Mouse (Mus musculus): Measurements from ENCODE around the gene Umps. TPM values are rescaled to one million over a fixed set of nuclear protein-coding genes. Genes with fewer than 3 reads are reported as not detected.

Umps gene
- polyA plus RNA-seq, 1 experiment from 2014 or later, result 49.4 TPM

- H3K4me1 ChIP-seq (ENCODE audit: control insufficient read depth, insufficient read depth, low read length), result peaks cover 27% of the 10 kb centered on the region
- no peak overlapping the region for H3K9ac ChIP-seq (ENCODE audit: low read depth, low read length)
- no peaks in the 10 kb centered on the region for H3K9me3 ChIP-seq (ENCODE audit: control insufficient read depth, low read length)
- no peaks in the 10 kb centered on the region for H3K27me3 ChIP-seq (replicated peaks; ENCODE audit: control insufficient read depth, insufficient read depth, low read length)
- ATAC-seq, result no peak
- WGBS, result 27% methylated on average over 6 of the region's 6 CpGs
- no peak overlapping the region for H3K4me2 ChIP-seq (ENCODE audit: low read depth, low read length)
- H3K27ac ChIP-seq (ENCODE audit: low read length), result no peak overlapping the region
- H3K4me3 ChIP-seq (ENCODE audit: low read length), result no peak overlapping the region
- H3K36me3 ChIP-seq (ENCODE audit: control insufficient read depth, insufficient read depth, low read length), result no peaks in the 10 kb centered on the region
Measured at GRCm38 (mm10) chr16:33944772-33945171, 22.1 kb downstream of the Umps start.

GRCm38 (mm10) chr16:33944126-33944525 is 22.7 kb downstream of the Umps start:
- Histone ChIP-seq H3K4me2 (ENCODE audit: low read depth, low read length) (no peak overlapping the region), H3K4me3 (ENCODE audit: low read length) (no peak overlapping the region), H3K27me3 (replicated peaks; ENCODE audit: control insufficient read depth, insufficient read depth, low read length) (no peaks in the 10 kb centered on the region), H3K27ac (ENCODE audit: low read length) (no peak overlapping the region), H3K36me3 (ENCODE audit: control insufficient read depth, insufficient read depth, low read length) (no peaks in the 10 kb centered on the region), H3K9me3 (ENCODE audit: control insufficient read depth, low read length) (no peaks in the 10 kb centered on the region), H3K9ac (ENCODE audit: low read depth, low read length) (no peak overlapping the region), H3K4me1 (ENCODE audit: control insufficient read depth, insufficient read depth, low read length) (peaks cover 27% of the 10 kb centered on the region)
- WGBS, result 68% methylated on average over 4 of the region's 4 CpGs
- no peak for ATAC-seq

GRCm38 (mm10) chr16:33943388-33943787 is 23.4 kb downstream of the Umps start:
- 97% methylated on average over 6 of the region's 6 CpGs for WGBS
- no peak overlapping the region for H3K27ac ChIP-seq (ENCODE audit: low read length)
- ATAC-seq, result no peak
- no peak overlapping the region for H3K9ac ChIP-seq (ENCODE audit: low read depth, low read length)
- peaks cover 33% of the 10 kb centered on the region for H3K4me1 ChIP-seq (ENCODE audit: control insufficient read depth, insufficient read depth, low read length)
- no peaks in the 10 kb centered on the region for H3K27me3 ChIP-seq (replicated peaks; ENCODE audit: control insufficient read depth, insufficient read depth, low read length)
- H3K9me3 ChIP-seq (ENCODE audit: control insufficient read depth, low read length), result no peaks in the 10 kb centered on the region
- no peak overlapping the region for H3K4me3 ChIP-seq (ENCODE audit: low read length)
- no peaks in the 10 kb centered on the region for H3K36me3 ChIP-seq (ENCODE audit: control insufficient read depth, insufficient read depth, low read length)
- no peak overlapping the region for H3K4me2 ChIP-seq (ENCODE audit: low read depth, low read length)

GRCm38 (mm10) chr16:33942341-33942740 is 24.5 kb downstream of the Umps start:
- Histone ChIP-seq H3K4me1 (ENCODE audit: control insufficient read depth, insufficient read depth, low read length) (peaks cover 33% of the 10 kb centered on the region), H3K4me2 (ENCODE audit: low read depth, low read length) (no peak overlapping the region), H3K4me3 (ENCODE audit: low read length) (no peak overlapping the region), H3K36me3 (ENCODE audit: control insufficient read depth, insufficient read depth, low read length) (no peaks in the 10 kb centered on the region), H3K27ac (ENCODE audit: low read length) (0 out of 2 replicates have a peak overlapping the region, but pooled peaks have one; percentile 29), H3K9me3 (ENCODE audit: control insufficient read depth, low read length) (no peaks in the 10 kb centered on the region), H3K27me3 (replicated peaks; ENCODE audit: control insufficient read depth, insufficient read depth, low read length) (no peaks in the 10 kb centered on the region), H3K9ac (ENCODE audit: low read depth, low read length) (no peak overlapping the region)
- 62% methylated on average over 11 of the region's 11 CpGs for WGBS
- ATAC-seq, result no peak

GRCm38 (mm10) chr16:33941271-33941781 is 25.5 kb downstream of the Umps start:
- Histone ChIP-seq H3K4me1 (ENCODE audit: control insufficient read depth, insufficient read depth, low read length) (peaks cover 33% of the 10 kb centered on the region), H3K27me3 (replicated peaks; ENCODE audit: control insufficient read depth, insufficient read depth, low read length) (no peaks in the 10 kb centered on the region), H3K4me3 (ENCODE audit: low read length) (no peak overlapping the region), H3K9me3 (ENCODE audit: control insufficient read depth, low read length) (no peaks in the 10 kb centered on the region), H3K4me2 (ENCODE audit: low read depth, low read length) (no peak overlapping the region), H3K36me3 (ENCODE audit: control insufficient read depth, insufficient read depth, low read length) (no peaks in the 10 kb centered on the region), H3K9ac (ENCODE audit: low read depth, low read length) (no peak overlapping the region), H3K27ac (ENCODE audit: low read length) (peak overlapping the region; percentile 23)
- peak; percentile 48 for ATAC-seq
- 30% methylated on average over 11 of the region's 11 CpGs for WGBS

GRCm38 (mm10) chr16:33940095-33940494 is 26.7 kb downstream of the Umps start:
- Histone ChIP-seq H3K36me3 (ENCODE audit: control insufficient read depth, insufficient read depth, low read length) (no peaks in the 10 kb centered on the region), H3K9ac (ENCODE audit: low read depth, low read length) (no peak overlapping the region), H3K4me2 (ENCODE audit: low read depth, low read length) (no peak overlapping the region), H3K9me3 (ENCODE audit: control insufficient read depth, low read length) (no peaks in the 10 kb centered on the region), H3K27me3 (replicated peaks; ENCODE audit: control insufficient read depth, insufficient read depth, low read length) (no peaks in the 10 kb centered on the region), H3K4me3 (ENCODE audit: low read length) (no peak overlapping the region), H3K4me1 (ENCODE audit: control insufficient read depth, insufficient read depth, low read length) (peaks cover 31% of the 10 kb centered on the region), H3K27ac (ENCODE audit: low read length) (no peak overlapping the region)
- no peak for ATAC-seq
- WGBS, result 79% methylated on average over 5 of the region's 5 CpGs

- H3K4me2 ChIP-seq (ENCODE audit: low read depth, low read length), result no peak overlapping the region
- no peaks in the 10 kb centered on the region for H3K9me3 ChIP-seq (ENCODE audit: control insufficient read depth, low read length)
- ATAC-seq, result no peak
- H3K9ac ChIP-seq (ENCODE audit: low read depth, low read length), result no peak overlapping the region
- H3K27ac ChIP-seq (ENCODE audit: low read length), result no peak overlapping the region
- WGBS, result 53% methylated on average over 9 of the region's 9 CpGs
- H3K4me1 ChIP-seq (ENCODE audit: control insufficient read depth, insufficient read depth, low read length), result peaks cover 29% of the 10 kb centered on the region
- H3K27me3 ChIP-seq (replicated peaks; ENCODE audit: control insufficient read depth, insufficient read depth, low read length), result no peaks in the 10 kb centered on the region
- H3K4me3 ChIP-seq (ENCODE audit: low read length), result no peak overlapping the region
- no peaks in the 10 kb centered on the region for H3K36me3 ChIP-seq (ENCODE audit: control insufficient read depth, insufficient read depth, low read length)
Measured at GRCm38 (mm10) chr16:33939636-33940035, 27.2 kb downstream of the Umps start.

GRCm38 (mm10) chr16:33939133-33939531 is 27.7 kb downstream of the Umps start:
- WGBS, result 76% methylated on average over 2 of the region's 2 CpGs
- Histone ChIP-seq H3K9me3 (ENCODE audit: control insufficient read depth, low read length) (no peaks in the 10 kb centered on the region), H3K4me3 (ENCODE audit: low read length) (no peak overlapping the region), H3K27me3 (replicated peaks; ENCODE audit: control insufficient read depth, insufficient read depth, low read length) (no peaks in the 10 kb centered on the region), H3K36me3 (ENCODE audit: control insufficient read depth, insufficient read depth, low read length) (no peaks in the 10 kb centered on the region), H3K27ac (ENCODE audit: low read length) (no peak overlapping the region), H3K9ac (ENCODE audit: low read depth, low read length) (no peak overlapping the region), H3K4me2 (ENCODE audit: low read depth, low read length) (no peak overlapping the region), H3K4me1 (ENCODE audit: control insufficient read depth, insufficient read depth, low read length) (peaks cover 32% of the 10 kb centered on the region)
- ATAC-seq, result no peak

GRCm38 (mm10) chr16:33938311-33939132 is 28.3 kb downstream of the Umps start:
- ATAC-seq, result no peak
- Histone ChIP-seq H3K4me2 (ENCODE audit: low read depth, low read length) (no peak overlapping the region), H3K27ac (ENCODE audit: low read length) (no peak overlapping the region), H3K4me1 (ENCODE audit: control insufficient read depth, insufficient read depth, low read length) (peaks cover 35% of the 10 kb centered on the region), H3K9ac (ENCODE audit: low read depth, low read length) (no peak overlapping the region), H3K27me3 (replicated peaks; ENCODE audit: control insufficient read depth, insufficient read depth, low read length) (no peaks in the 10 kb centered on the region), H3K4me3 (ENCODE audit: low read length) (no peak overlapping the region), H3K36me3 (ENCODE audit: control insufficient read depth, insufficient read depth, low read length) (no peaks in the 10 kb centered on the region), H3K9me3 (ENCODE audit: control insufficient read depth, low read length) (no peaks in the 10 kb centered on the region)
- 64% methylated on average over 12 of the region's 12 CpGs for WGBS
